Mouse (Mus musculus): ENCODE measurements around the gene Afmid.

DNA sequence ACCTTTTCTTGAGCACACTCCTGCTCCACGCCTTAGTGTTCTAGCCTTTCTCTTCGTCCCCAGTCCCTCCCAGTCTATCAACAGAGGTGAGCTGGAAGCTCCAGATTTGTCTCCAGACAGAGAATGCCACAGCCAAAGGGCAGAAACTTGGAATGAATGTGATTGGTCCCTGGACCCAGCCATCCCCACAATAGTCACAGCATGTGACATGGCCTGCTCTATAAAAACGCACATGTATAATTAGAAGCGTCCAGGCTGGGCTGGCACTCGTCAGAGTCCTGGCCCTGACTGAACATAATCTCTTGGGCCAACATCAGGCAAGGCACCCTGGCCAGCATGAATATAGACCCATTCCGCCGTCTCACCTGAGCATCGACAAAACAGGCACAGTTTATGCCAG lies 6.6 kb upstream of the Afmid start:
- TF ChIP-seq CTCF (IDR thresholded peaks at IDR 0.05; ENCODE audit: borderline replicate concordance, insufficient read depth, low read length), result no peak
- TF ChIP-seq POLR2A (IDR thresholded peaks at IDR 0.05; ENCODE audit: low read depth, low read length), result no peak

Measured in embryonic fibroblast, embryonic 13.5 days (primary cell).